ENCODE assay signal across 13 mouse cellular contexts in genomic region chr14:47432987-47433386, GRCm38 (mm10). TPM values are rescaled to one million over a fixed set of nuclear protein-coding genes. Genes with fewer than 3 reads are reported as not detected.
DNase-seq lines count a peak whose midpoint lies in the region; ATAC-seq lines count a peak whose summit lies in the region.
"Had no signal": no experiment of that assay in that cellular context is flagged by ENCODE, and none has a peak within 500 bp of the region (broad histone marks: within the 10 kb centered on the region; RNA-seq: fewer than 3 reads in every experiment).

No protein-coding gene starts in this region.

- no peak overlapping the region for H3K27ac ChIP-seq in hindbrain, embryonic 14.5 days
- H3K27ac ChIP-seq: embryonic facial prominence, embryonic 12.5 days; limb, embryonic 12.5 days had no signal

- no peaks in the 10 kb centered on the region for H3K9me3 ChIP-seq in hindbrain, embryonic 14.5 days (ENCODE audit: control insufficient read depth, low read length)
- H3K9me3 ChIP-seq: embryonic facial prominence, embryonic 12.5 days; limb, embryonic 12.5 days had no signal

- DNase-seq in adrenal gland, postnatal 14 days = peak; percentile 19
- no peak for DNase-seq in adrenal gland, adult 18-20 months (ENCODE audit: low spot score in 2 of 2)
- peak; percentile 20 for DNase-seq in kidney, postnatal 10 days
- no peak for DNase-seq in kidney, adult 18-20 months
- DNase-seq in induced T-regulatory cell, adult 2 months (ENCODE audit: low read depth) = peak; percentile 34
- no peak for DNase-seq in urinary bladder, postnatal 4 days (ENCODE audit: low spot score in 2 of 2)
- DNase-seq in hindbrain, embryonic 14.5 days (ENCODE audit: low spot score) = no peak
- DNase-seq: adrenal gland, adult 2 months; gastrocnemius, postnatal 25 days had no signal

- no peaks in the 10 kb centered on the region for H3K36me3 ChIP-seq in hindbrain, embryonic 14.5 days (replicated peaks; ENCODE audit: control insufficient read depth, insufficient read depth)
- H3K36me3 ChIP-seq: embryonic facial prominence, embryonic 12.5 days; limb, embryonic 12.5 days had no signal

- H3K27me3 ChIP-seq in hindbrain, embryonic 14.5 days (ENCODE audit: control insufficient read depth, insufficient read depth, low read length) = no peaks in the 10 kb centered on the region
- H3K27me3 ChIP-seq: embryonic facial prominence, embryonic 12.5 days; limb, embryonic 12.5 days had no signal

- no peak overlapping the region for H3K9ac ChIP-seq in hindbrain, embryonic 14.5 days
- H3K9ac ChIP-seq: embryonic facial prominence, embryonic 12.5 days; limb, embryonic 12.5 days had no signal

- no peaks in the 10 kb centered on the region for H3K4me1 ChIP-seq in hindbrain, embryonic 14.5 days (replicated peaks; ENCODE audit: control insufficient read depth, insufficient read depth, low read length)
- H3K4me1 ChIP-seq: embryonic facial prominence, embryonic 12.5 days; limb, embryonic 12.5 days had no signal

- H3K4me2 ChIP-seq in hindbrain, embryonic 14.5 days (replicated peaks) = no peak overlapping the region
- H3K4me2 ChIP-seq: embryonic facial prominence, embryonic 12.5 days; limb, embryonic 12.5 days had no signal

- ATAC-seq in CD4-positive, CD25-positive, alpha-beta regulatory T cell, adult 4 months = peak; percentile 71
- no peak for ATAC-seq in hindbrain, embryonic 14.5 days (ENCODE audit: low FRiP score)

- H3K4me3 ChIP-seq in hindbrain, embryonic 14.5 days (replicated peaks; ENCODE audit: low read length) = no peak overlapping the region
- H3K4me3 ChIP-seq: embryonic facial prominence, embryonic 12.5 days; limb, embryonic 12.5 days; myocyte had no signal

RNA-seq across cellular contexts. Expression of gene Dlgap5, which starts 14.8 kb away (rescaled TPM):
- 8.3 and 11.4 TPM in 2 replicates for total RNA-seq in adrenal gland, postnatal 14 days (2021)
- 1 to 10 TPM in 1 of 2 experiments, under 1 TPM in 1; 0.93 to 2.2 TPM for total RNA-seq in adrenal gland, adult 18-20 months (2021)
- polyA plus RNA-seq in CD4-positive, CD25-positive, alpha-beta regulatory T cell, adult 4 months (2017; shearing (Covaris generic)) = 10 to 100 TPM; 11.4 to 13.0 TPM
- 6.3 and 7.6 TPM in 2 replicates for polyA plus RNA-seq in hindbrain, embryonic 14.5 days (2014; fragmentation: Nextera tagmentation; extraction: Ambion mirVana)

RNA-seq across cellular contexts. Expression of gene Fbxo34, which starts 17.2 kb away (rescaled TPM):
- 21.3 and 27.8 TPM in 2 replicates for total RNA-seq in adrenal gland, postnatal 14 days (2021)
- total RNA-seq in adrenal gland, adult 18-20 months (2021) = 10 to 100 TPM; 21.5 to 28.3 TPM
- polyA plus RNA-seq in CD4-positive, CD25-positive, alpha-beta regulatory T cell, adult 4 months (2017; shearing (Covaris generic)) = 10 to 100 TPM in 1 of 2 experiments, 1 to 10 TPM in 1; 9.5 to 16.1 TPM
- 35.1 and 35.3 TPM in 2 replicates for polyA plus RNA-seq in hindbrain, embryonic 14.5 days (2014; fragmentation: Nextera tagmentation; extraction: Ambion mirVana)

Comparison
In these comparisons a context has a peak if more than half of its experiments do, and no peak if none do; other contexts are left out.
1. DNase-seq: peak in adrenal gland, postnatal 14 days (single experiment), kidney, postnatal 10 days (single experiment) and induced T-regulatory cell, adult 2 months (single experiment); none in adrenal gland, adult 18-20 months (0 of 2), kidney, adult 18-20 months (single experiment), urinary bladder, postnatal 4 days (0 of 2) and hindbrain, embryonic 14.5 days (single experiment).